Mouse (Mus musculus): ENCODE measurements around the gene Slc16a8.

The Slc16a8 gene

GRCm38 (mm10) chr15:79254661-79255060, at the start of gene Slc16a8:
Slc16a8 (minus strand) TSS chr15:79254761.
- no peak for DNase-seq (ENCODE audit: low spot score in 2 of 2)

DNA sequence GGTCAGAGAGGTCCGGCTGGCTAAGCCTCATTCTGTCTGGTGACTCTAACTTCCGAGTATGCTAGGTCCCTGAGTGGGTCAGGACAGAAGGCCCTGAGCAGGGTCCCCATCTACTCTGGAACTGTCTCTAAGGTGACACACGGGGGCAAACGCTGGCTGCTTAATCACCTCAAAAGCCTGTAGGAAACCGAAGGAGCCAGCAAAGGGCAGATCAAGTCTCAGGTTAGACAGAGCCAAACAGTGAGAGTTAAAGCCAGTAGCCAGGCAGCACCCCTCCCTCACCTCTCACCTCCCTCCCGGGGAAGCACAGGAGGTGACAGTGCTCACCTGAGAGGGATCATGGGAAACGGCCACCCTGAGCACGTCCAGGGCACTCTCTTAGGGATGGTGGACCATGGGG, 49.2 kb upstream of the Slc16a8 start:
- DNase-seq (ENCODE audit: low spot score in 2 of 2), result no peak

- no peak for DNase-seq (ENCODE audit: low spot score in 2 of 2)
Measured at GRCm38 (mm10) chr15:79299563-79300155, 45.1 kb upstream of the Slc16a8 start.

- no peak for DNase-seq (ENCODE audit: low spot score in 2 of 2)
Measured at GRCm38 (mm10) chr15:79298553-79298952, 44.0 kb upstream of the Slc16a8 start.

DNA sequence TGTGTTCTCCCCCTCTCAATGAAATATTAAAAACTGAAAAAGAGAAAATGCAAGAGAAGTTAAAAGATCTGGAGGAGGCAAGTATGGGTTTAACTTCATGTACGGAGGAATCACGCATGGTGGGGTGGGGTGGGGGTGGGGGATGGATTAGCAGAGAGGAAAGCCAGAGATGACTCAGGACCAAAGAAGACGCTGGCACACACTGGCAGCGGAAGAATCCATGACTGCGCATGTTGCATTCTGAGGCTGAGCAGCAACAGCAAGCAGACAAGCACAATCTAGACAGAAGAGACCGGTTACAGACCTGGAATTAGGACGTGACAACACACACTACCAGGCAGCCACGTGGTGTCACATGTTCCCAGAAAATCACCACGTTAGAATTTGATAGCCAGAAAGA, 38.2 kb upstream of the Slc16a8 start:
- DNase-seq (ENCODE audit: low spot score in 2 of 2), result no peak

DNA sequence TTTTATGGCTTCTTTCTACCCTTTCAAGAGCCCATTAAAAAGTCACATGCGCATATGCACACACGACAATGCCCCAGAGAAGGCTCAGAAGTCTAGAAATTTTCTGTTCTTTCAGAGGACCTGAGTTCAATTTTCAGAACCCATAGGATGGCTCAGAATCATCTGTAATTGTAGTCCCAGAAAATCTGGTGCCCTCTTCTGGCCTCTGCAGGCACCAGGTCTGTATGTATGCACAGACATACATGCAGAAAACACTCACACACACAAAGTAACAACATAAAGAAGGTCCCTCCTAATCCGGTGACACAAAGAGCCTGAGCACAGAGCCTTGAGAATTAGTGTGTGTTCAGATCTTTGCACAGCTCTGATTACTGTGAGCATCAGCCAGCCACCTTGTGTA, 35.8 kb upstream of the Slc16a8 start:
- no peak for DNase-seq (ENCODE audit: low spot score in 2 of 2)

GRCm38 (mm10) chr15:79289441-79289840, 34.9 kb upstream of the Slc16a8 start:
- DNase-seq (ENCODE audit: low spot score in 2 of 2), result no peak

DNA sequence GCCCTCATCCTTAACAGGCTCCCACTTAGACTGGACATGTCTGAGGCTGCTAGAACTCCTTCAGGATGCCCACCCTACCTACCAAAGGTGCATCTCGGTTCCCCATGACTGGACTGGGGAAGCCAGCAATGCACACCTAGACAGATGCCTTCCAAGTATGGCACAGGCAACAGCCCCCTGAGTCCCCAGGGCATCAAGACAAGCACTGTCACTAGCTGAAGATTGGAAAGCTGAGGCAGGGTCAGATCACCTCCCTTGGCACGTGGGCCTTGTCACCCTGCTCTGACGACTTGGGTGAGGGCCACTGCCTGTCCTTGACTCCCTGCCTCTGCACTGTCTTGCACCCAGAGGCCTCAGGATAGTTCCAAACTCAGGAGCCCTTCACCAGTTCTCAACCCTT, 33.8 kb upstream of the Slc16a8 start:
- no peak for DNase-seq (ENCODE audit: low spot score in 2 of 2)

DNA sequence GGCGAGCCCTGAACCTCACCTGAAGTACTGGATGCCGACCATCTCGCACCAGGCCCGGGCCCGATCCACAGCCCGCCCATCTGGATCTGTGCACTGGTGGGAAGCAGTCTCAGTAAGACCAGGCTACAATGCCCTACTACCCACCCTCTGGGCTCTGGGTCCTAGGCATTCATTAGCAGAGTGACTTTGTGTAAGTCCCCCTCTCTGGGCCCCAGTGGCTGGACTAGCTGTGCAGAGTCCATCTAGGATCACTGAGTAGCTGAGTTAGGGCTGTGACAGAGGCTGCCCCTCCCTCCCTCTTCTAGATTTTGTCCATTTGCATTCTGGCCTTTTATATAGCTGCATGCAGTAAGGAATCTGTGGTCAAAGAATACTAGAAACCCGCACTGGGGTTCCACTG, 32.5 kb upstream of the Slc16a8 start:
- DNase-seq (ENCODE audit: low spot score in 2 of 2), result no peak

- no peak for DNase-seq (ENCODE audit: low spot score in 2 of 2)
Measured at GRCm38 (mm10) chr15:79286141-79286540, 31.6 kb upstream of the Slc16a8 start.

DNA sequence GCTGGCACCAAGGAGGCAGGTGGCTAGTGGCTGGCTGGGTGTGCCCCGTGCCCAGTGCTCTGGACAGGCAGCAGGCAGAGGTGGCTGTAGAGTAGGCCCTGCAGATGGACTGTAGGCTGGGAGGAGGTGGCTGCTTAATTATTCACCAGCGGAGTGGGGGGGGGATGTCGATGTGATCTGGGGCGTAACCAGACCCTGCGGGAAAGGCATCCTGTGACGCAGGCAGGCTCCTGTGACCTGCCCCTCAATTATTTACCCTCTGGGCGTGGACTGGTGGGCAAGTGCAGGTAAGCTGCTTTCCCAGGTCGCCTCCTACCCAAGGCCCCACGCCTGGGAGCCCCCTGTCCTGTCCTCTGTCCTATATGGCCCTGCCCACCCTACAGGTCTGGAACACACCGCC, 30.8 kb upstream of the Slc16a8 start, which contains the start of gene Baiap2l2:
TSS of gene Baiap2l2 (minus strand) at position 139 of the 400 bp plus-strand sequence.
- no peak for DNase-seq (ENCODE audit: low spot score in 2 of 2)

- DNase-seq (ENCODE audit: low spot score in 2 of 2), result no peak
Measured at GRCm38 (mm10) chr15:79283371-79283770, 28.8 kb upstream of the Slc16a8 start.

DNA sequence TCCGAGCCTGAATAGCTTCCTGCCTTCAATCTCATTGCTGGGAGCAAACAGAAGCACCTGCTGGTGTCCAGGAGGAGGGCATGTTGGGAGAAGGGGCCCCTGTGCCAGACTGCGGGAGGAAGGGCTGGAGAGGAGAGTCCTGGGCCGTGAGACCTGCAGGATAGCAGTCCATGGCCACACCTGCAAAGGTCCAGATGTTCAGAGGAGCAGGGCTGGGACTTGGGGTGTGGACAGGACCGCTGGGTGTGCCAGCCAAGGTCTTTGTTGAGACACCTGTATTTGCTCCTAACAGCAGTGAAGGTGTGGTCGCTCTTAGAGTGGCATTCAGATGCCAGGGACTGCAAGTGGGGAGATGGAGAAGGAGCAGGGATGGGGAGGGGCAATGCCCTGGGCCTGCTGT, 27.9 kb upstream of the Slc16a8 start:
- DNase-seq (ENCODE audit: low spot score in 2 of 2), result no peak

- DNase-seq (ENCODE audit: low spot score in 2 of 2), result no peak
Measured at GRCm38 (mm10) chr15:79281389-79281788, 26.8 kb upstream of the Slc16a8 start.

DNA sequence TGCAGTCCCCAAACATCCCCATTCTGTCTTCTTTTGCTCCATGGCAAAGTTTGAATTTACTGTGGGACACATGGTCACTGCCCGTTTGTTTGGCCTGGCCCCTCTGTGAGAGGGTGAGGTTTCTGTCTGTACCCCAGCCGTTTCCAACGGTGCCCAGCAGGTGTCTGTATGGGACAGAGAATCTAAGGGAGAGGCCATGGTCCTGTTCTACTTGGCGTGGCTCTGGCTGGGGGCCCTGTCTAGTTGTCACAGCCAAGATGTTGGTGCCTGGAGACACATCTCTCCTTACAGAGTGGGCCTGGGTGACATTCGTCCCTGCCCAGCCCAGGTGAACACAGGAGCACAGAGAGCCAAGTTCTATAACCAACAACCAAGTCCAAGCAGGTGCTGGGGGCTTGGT, 26.3 kb upstream of the Slc16a8 start:
- no peak for DNase-seq (ENCODE audit: low spot score in 2 of 2)

- DNase-seq (ENCODE audit: low spot score in 2 of 2), result no peak
Measured at GRCm38 (mm10) chr15:79280209-79280608, 25.6 kb upstream of the Slc16a8 start.

- DNase-seq (ENCODE audit: low spot score in 2 of 2), result no peak
Measured at GRCm38 (mm10) chr15:79277728-79278127, 23.2 kb upstream of the Slc16a8 start.

DNA sequence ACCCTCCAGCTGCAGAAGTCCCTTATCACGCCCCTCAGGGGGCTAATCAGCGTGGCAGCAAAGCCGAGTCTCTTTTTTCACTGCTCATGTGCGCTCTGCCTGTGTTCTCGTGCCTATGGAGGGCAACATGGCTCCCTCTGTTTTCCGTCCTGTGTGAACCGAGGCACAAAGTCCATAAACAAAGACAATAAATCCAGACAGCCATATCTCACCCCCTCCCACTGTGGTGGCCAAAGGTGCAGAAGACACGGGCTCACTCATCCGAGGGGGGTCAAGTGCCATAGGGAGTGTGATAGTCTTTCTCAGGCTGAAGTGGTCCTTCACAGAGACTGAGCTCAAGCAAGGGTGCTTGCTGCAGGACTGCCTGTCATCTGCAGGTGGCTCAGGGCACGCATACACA, 18.5 kb upstream of the Slc16a8 start:
- DNase-seq (ENCODE audit: low spot score in 2 of 2), result no peak

DNA sequence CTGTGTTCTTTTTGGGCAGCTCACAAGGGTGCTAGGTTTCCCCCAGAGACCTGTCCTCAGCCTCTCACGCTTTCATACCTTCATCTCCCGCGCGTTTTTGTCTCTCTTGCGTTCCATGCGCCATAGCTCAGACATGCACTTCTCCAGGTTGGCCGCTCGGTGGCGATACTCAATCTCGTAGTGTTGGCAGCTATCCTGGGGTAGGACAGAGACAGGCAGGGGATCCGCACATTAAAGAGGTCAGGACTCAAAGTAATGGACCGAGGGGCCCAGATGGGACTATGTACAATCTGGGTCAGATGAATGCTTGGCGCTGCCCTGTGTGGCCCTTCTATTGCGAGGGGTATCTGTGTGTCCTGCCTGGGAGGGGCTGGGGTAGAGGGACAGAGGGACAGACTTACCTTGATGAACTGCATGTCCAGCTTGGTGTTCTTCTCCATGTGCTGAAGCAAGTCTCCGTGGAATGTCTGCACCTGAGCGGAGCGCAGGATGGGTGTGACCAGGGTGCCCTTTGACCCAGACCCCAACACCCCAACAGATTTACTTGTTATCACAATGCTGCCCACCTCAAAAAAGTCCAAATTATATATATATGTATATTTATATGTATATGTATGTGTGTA, 16.7 kb upstream of the Slc16a8 start:
- DNase-seq (ENCODE audit: low spot score in 2 of 2), result no peak

DNA sequence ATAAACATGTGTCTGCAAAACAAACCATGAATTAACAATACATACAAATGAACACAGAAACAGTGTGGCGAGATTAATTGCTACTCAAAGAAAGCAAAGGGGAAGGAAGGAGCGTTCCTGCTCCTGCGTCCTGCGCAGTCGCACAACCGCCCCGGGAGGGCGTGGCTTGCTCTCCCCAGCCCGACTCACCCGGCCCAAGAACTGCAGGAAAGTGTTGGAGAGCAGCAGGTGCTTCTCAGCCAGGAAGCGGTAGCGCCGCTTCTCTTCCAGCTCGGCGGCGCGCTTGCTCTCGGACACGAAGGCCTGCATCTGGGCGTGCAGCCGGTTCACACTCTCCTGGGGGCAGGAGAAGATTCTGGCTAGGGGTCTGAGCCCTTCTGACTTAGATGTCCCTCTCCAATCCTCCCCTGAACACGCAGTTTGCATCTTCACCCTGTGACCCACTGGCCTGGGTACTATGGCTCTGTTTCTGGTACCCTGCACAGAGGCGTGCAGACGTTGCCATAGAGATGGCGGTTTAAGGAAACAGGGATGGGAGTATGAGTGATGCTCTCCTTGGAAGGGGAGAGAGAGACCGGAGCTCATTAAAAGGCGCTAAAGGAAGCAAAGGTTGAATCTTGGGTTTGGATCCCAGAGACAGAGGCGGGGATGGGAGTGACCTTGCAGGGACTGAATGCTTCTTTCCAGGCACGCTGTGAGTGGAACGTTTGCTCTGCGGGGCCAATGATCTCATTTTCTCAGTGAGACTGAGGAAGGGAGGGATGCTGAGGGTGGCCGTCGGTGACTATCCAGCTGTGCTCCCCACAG, 16.0 kb upstream of the Slc16a8 start:
- peak in 1 of 2 experiments; percentile 43 for DNase-seq (ENCODE audit: low spot score in 2 of 2)

GRCm38 (mm10) chr15:79268521-79268920, 14.0 kb upstream of the Slc16a8 start:
- no peak for DNase-seq (ENCODE audit: low spot score in 2 of 2)

DNA sequence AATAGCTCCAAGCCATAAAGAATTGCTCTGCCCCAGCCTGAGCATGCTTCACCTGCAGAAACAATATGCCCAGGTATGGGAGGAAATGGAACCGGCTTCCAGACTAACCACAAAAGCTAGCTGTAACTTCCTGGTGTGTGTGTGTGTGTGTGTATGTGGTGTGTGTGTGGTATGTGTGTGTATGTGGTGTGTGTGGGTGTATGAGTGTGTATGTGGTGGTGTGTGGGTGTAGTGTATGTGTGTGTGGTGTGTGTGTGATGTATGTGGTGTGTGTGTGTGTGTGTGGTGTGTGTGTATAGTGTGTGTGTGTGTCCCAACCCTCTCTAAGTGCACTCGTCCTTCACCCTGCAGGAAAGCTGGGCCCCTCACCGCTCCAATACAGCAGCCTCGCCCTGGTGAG, 10.8 kb upstream of the Slc16a8 start:
- DNase-seq (ENCODE audit: low spot score in 2 of 2), result no peak

- DNase-seq (ENCODE audit: low spot score in 2 of 2), result no peak
Measured at GRCm38 (mm10) chr15:79263726-79264125, 9.2 kb upstream of the Slc16a8 start.

All from frontal cortex, postnatal 14 days (tissue).